Mouse (Mus musculus) heart, postnatal 0 days (tissue): Measurements from ENCODE around the gene Necab2. TPM values are rescaled to one million over a fixed set of nuclear protein-coding genes. Genes with fewer than 3 reads are reported as not detected.

Experiments
- ATAC-seq: fragments of 200-750 bp; cut with Nextera tagmentation; 2 replicates; pipeline ENCODE4 v1.8.0; 2017; ENCODE audit warnings: low read depth, moderate number of reproducible peaks, moderate library complexity; ENCODE audit not compliant: insufficient read depth
- DNase-seq: peaks from one replicate; pipeline ENCODE4 v3.0.0-alpha.2; 2016; ENCODE audit warnings: low spot score
- H3K27ac ChIP-seq: fragments of 300-500 bp; sonication (generic); 2 replicates; pipeline ENCODE4 v1.5.1; 2014; ENCODE audit warnings: low read depth, mild to moderate bottlenecking
- H3K27me3 ChIP-seq: fragments of 300-500 bp; sonication (generic); 2 replicates; pipeline ENCODE4 v1.6.1; 2014; ENCODE audit warnings: low read length, mixed read lengths; ENCODE audit not compliant: control insufficient read depth, insufficient read depth
- H3K36me3 ChIP-seq: fragments of 300-500 bp; sonication (generic); replicated peaks from 2 replicates; pipeline ENCODE4 v1.6.1; 2014; ENCODE audit warnings: low read length, mixed read lengths; ENCODE audit not compliant: control insufficient read depth, insufficient read depth
- H3K4me1 ChIP-seq: fragments of 300-500 bp; sonication (generic); 2 replicates; pipeline ENCODE4 v1.6.1; 2014; ENCODE audit warnings: antibody characterized with exemption; ENCODE audit not compliant: control insufficient read depth, insufficient read depth
- H3K4me2 ChIP-seq: fragments of 300-500 bp; sonication (generic); 2 replicates; pipeline ENCODE4 v1.6.1; 2014; ENCODE audit warnings: low read depth, mild to moderate bottlenecking, low read length, moderate library complexity
- H3K4me3 ChIP-seq: fragments of 300-500 bp; sonication (generic); 2 replicates; pipeline ENCODE4 v1.5.1; 2014; ENCODE audit warnings: low read depth, low read length
- H3K9ac ChIP-seq: fragments of 300-500 bp; sonication (generic); replicated peaks from 2 replicates; pipeline ENCODE4 v1.6.1; 2014; ENCODE audit warnings: low read depth, low read length, mixed read lengths
- H3K9me3 ChIP-seq: fragments of 300-500 bp; sonication (generic); replicated peaks from 2 replicates; pipeline ENCODE4 v1.6.1; 2016; ENCODE audit warnings: low read length; ENCODE audit not compliant: control insufficient read depth
- CTCF ChIP-seq: IDR thresholded peaks from 2 replicates; pipeline ENCODE4 v1.5.1; 2016; ENCODE audit warnings: antibody characterized with exemption, control low read depth, low read depth
- EP300 ChIP-seq: IDR thresholded peaks from 2 replicates; pipeline ENCODE4 v1.6.1; 2016; ENCODE audit warnings: antibody characterized with exemption, low read depth
- WGBS: fragments of 180-500 bp; shearing (Covaris S2); extraction: QIAGEN DNeasy Blood & Tissue Kit; methylation state at CpG from one replicate; pipeline ENCODE4 v1.1.7; 2014; 5-methylcytosine and 5-hydroxymethylcytosine counted together
- polyA plus RNA-seq: library from polyadenylated mRNA; unstranded; fragments of >200 nt; fragmentation: Nextera tagmentation; extraction: Ambion mirVana; gene quantifications from 2 replicates; pipeline ENCODE4 v1.2.1, GENCODE M21; 2015
- total RNA-seq: library from RNA; depleted of rRNA; stranded (reverse); fragments of >200 nt; gene quantifications from 2 replicates; pipeline ENCODE4 v1.2.3, GENCODE M21; 2014; ENCODE audit warnings: low replicate concordance; rRNA removed

The Necab2 gene
- total and polyA plus RNA-seq, 2 experiments from 2014 or later: not detected

DNA sequence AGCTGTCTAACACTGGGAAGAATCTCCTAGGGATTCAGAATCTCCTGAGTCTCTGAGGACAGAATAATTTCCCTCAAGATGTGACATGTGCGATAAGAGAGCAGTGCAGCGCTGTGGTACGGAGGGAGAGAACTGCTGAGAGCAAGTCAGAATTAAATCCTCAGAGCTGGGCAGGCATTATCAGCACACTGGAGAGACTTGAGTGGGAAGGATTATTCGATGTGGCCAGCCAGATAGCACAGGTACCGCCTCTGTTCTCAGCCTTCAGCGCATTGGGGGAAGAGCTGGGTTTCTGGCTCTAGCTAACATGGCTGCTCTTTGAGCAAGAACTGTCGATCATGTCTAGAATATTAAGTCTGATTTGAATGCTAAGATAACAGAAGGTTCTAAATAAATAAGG lies 65.2 kb downstream of the Necab2 start:
- no peak for ATAC-seq
- no peak overlapping the region for H3K4me3 ChIP-seq
- peaks cover 94% of the 10 kb centered on the region for H3K36me3 ChIP-seq
- H3K9ac ChIP-seq: no peak overlapping the region
- no peak overlapping the region for H3K4me2 ChIP-seq
- TF ChIP-seq CTCF (no peak), EP300 (no peak)
- H3K4me1 ChIP-seq: no peaks in the 10 kb centered on the region
- no peak for DNase-seq
- H3K27ac ChIP-seq: no peak overlapping the region
- H3K9me3 ChIP-seq: no peaks in the 10 kb centered on the region
- 71% methylated on average over 7 of the region's 7 CpGs for WGBS
- H3K27me3 ChIP-seq: no peaks in the 10 kb centered on the region

DNA sequence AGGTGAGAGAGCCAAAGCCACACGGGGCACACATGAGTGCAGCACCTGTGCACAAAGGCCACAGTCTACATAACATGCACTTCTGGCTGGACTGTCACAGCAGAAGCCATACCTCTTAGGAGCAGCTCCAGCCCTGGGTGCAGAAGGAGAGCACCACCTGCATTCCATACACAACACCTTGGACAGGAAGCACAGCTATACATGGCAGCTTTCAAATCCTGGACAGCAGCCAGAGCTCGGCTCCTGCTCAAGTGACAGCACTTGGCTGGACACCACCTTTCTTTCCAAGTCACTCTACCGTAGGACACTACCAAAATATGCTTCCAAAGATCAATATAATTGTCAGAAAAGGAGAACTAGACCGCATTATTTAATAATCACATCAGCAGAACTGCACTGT lies 66.9 kb downstream of the Necab2 start:
- 64% methylated on average over 4 of the region's 4 CpGs for WGBS
- ATAC-seq: no peak
- no peaks in the 10 kb centered on the region for H3K27me3 ChIP-seq
- H3K9ac ChIP-seq: no peak overlapping the region
- H3K4me2 ChIP-seq: no peak overlapping the region
- no peak overlapping the region for H3K27ac ChIP-seq
- no peaks in the 10 kb centered on the region for H3K9me3 ChIP-seq
- no peak for DNase-seq
- H3K36me3 ChIP-seq: peaks cover 97% of the 10 kb centered on the region
- no peak overlapping the region for H3K4me3 ChIP-seq
- H3K4me1 ChIP-seq: no peaks in the 10 kb centered on the region
- TF ChIP-seq EP300 (no peak), CTCF (no peak)

DNA sequence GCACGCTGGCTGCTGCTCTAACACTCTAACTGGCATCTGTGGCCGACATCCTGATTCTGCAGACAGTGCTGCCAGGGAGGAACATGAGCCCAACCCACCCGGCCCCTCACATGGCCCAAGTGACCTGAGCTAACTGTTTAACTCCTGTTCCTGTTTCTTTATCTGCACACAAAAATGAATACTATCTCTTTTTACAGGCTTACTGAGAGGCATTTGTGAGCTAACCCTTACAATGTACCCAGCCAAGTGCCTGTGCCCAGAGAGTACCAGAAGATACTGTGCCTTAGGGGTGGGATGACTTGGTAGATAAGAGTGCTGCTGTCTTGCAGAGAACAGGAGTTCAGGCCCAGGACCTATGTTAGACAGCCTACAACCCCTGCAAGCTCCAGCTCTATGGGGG lies 68.4 kb downstream of the Necab2 start:
- ATAC-seq (no peak), DNase-seq (no peak)
- Histone ChIP-seq H3K4me3 (no peak overlapping the region), H3K9me3 (no peaks in the 10 kb centered on the region), H3K4me2 (no peak overlapping the region), H3K4me1 (no peaks in the 10 kb centered on the region), H3K36me3 (peaks cover 97% of the 10 kb centered on the region), H3K27me3 (no peaks in the 10 kb centered on the region), H3K9ac (no peak overlapping the region), H3K27ac (no peak overlapping the region)
- no peak for TF ChIP-seq CTCF
- TF ChIP-seq EP300: no peak
- 81% methylated on average over 3 of the region's 3 CpGs for WGBS

DNA sequence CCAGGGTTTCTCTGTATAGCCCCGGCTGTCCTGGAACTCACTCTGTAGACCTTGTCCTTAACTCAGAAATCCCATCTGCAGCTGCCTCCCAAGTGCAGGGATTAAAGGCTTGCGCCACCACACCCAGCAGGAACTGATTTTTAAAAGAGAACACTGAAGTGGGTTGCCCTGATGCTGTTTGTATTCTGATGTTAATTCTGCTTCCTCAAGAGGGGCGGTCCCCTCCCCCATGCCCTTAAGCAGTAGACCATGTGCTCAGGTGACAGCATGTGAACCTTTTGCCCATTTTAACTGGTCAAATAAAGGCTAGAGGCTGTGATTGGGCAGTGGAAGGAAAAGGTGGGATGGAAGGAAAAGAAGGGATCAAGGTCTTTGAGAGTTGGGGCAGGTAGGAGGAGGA lies 69.2 kb downstream of the Necab2 start:
- Histone ChIP-seq H3K4me3 (no peak overlapping the region), H3K4me1 (no peaks in the 10 kb centered on the region), H3K27ac (no peak overlapping the region), H3K9me3 (no peaks in the 10 kb centered on the region), H3K9ac (no peak overlapping the region), H3K27me3 (no peaks in the 10 kb centered on the region), H3K36me3 (peaks cover 97% of the 10 kb centered on the region), H3K4me2 (no peak overlapping the region)
- TF ChIP-seq EP300 (no peak), CTCF (no peak)
- ATAC-seq (no peak), DNase-seq (no peak)
- 72% methylated on average over 3 of the region's 3 CpGs for WGBS

DNA sequence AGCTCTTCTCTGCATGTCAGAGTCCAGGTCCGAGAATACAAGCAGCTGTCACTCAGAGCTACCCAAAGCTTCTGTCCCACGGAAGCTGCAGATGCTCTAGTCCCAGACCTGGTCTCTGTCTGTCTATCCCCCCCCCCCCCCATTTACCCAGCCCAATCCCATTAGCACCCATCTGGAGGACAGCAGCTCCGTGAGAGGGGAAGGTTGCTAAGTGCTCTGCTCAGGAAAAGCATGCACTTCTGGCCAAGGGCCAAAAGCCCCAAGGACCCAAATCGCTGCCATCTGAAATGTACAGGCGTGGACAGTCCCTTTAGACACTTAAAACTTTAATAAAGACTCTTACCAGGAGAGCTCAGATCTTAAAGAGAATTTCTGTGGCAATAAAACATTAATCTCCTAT lies 70.2 kb downstream of the Necab2 start:
- TF ChIP-seq EP300 (no peak), CTCF (no peak)
- Histone ChIP-seq H3K9ac (no peak overlapping the region), H3K27ac (no peak overlapping the region), H3K36me3 (peaks cover 98% of the 10 kb centered on the region), H3K4me1 (no peaks in the 10 kb centered on the region), H3K27me3 (no peaks in the 10 kb centered on the region), H3K4me3 (no peak overlapping the region), H3K4me2 (no peak overlapping the region), H3K9me3 (no peaks in the 10 kb centered on the region)
- ATAC-seq (no peak), DNase-seq (no peak)
- WGBS: 58% methylated on average over 5 of the region's 5 CpGs

DNA sequence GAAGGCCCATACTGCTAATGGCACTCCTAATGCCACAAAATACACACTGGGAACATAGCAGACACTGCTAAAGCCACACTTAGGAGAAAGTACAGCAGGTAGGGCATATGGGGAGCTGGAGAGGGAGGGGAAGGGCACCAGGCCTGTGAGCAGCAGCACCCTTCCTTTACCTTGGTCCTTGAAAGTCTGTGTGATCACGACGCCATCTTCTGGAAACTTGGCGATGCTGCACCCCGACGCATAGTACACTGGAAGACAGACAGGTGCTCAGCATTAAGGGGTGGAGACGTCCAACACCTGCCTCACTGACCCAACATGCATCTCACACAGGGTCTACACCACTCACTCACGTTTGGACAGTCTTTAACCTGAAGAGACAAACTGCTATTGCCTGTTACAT lies 73.6 kb downstream of the Necab2 start:
- Histone ChIP-seq H3K4me3 (no peak overlapping the region), H3K36me3 (peaks cover 99% of the 10 kb centered on the region), H3K4me2 (no peak overlapping the region), H3K4me1 (no peaks in the 10 kb centered on the region), H3K9me3 (no peaks in the 10 kb centered on the region), H3K27me3 (no peaks in the 10 kb centered on the region), H3K27ac (no peak overlapping the region), H3K9ac (no peak overlapping the region)
- WGBS: 76% methylated on average over 7 of the region's 7 CpGs
- peak; percentile 30 for TF ChIP-seq CTCF
- TF ChIP-seq EP300: no peak
- ATAC-seq: no peak
- DNase-seq: no peak

Other genes starting within 250 kb of the Necab2 start
- gene Hsbp1, start 102.2 kb upstream of the Necab2 start, total RNA-seq: 131 and 134 TPM in 2 replicates
- 328 and 340 TPM in 2 replicates for gene Hsbp1, start 102.2 kb upstream of the Necab2 start, polyA plus RNA-seq
- gene Mlycd, start 51.8 kb upstream of the Necab2 start, total RNA-seq: 72.2 and 109 TPM in 2 replicates
- gene Mlycd, start 51.8 kb upstream of the Necab2 start, polyA plus RNA-seq: 75.1 and 77.5 TPM in 2 replicates
- gene Osgin1, start 12.6 kb upstream of the Necab2 start, total RNA-seq: not detected in 2 replicates
- gene Osgin1, start 12.6 kb upstream of the Necab2 start, polyA plus RNA-seq: 0.38 and 1.0 TPM in 2 replicates
- not detected in 2 replicates for gene Slc38a8, start 55.0 kb downstream of the Necab2 start, total RNA-seq
- not detected in 2 replicates for gene Slc38a8, start 55.0 kb downstream of the Necab2 start, polyA plus RNA-seq
- gene Mbtps1, start 112.0 kb downstream of the Necab2 start, total RNA-seq: 62.1 and 68.7 TPM in 2 replicates
- 36.9 and 37.1 TPM in 2 replicates for gene Mbtps1, start 112.0 kb downstream of the Necab2 start, polyA plus RNA-seq
- gene Hsdl1, start 128.5 kb downstream of the Necab2 start, total RNA-seq: 25.0 and 36.3 TPM in 2 replicates
- gene Hsdl1, start 128.5 kb downstream of the Necab2 start, polyA plus RNA-seq: 20.6 and 21.2 TPM in 2 replicates
- gene Dnaaf1, start 128.5 kb downstream of the Necab2 start, total RNA-seq: not detected in 2 replicates
- gene Dnaaf1, start 128.5 kb downstream of the Necab2 start, polyA plus RNA-seq: 0.07 and 0.41 TPM in 2 replicates
- 5.3 and 5.6 TPM in 2 replicates for gene Taf1c, start 158.5 kb downstream of the Necab2 start, total RNA-seq
- gene Taf1c, start 158.5 kb downstream of the Necab2 start, polyA plus RNA-seq: 3.4 and 3.7 TPM in 2 replicates
- not detected in 2 replicates for gene Adad2, start 166.0 kb downstream of the Necab2 start, total RNA-seq
- not detected in 2 replicates for gene Adad2, start 166.0 kb downstream of the Necab2 start, polyA plus RNA-seq
- not detected in 2 replicates for gene Kcng4, start 189.0 kb downstream of the Necab2 start, total RNA-seq
- 0.04 and 0.10 TPM in 2 replicates for gene Kcng4, start 189.0 kb downstream of the Necab2 start, polyA plus RNA-seq
- gene Wfdc1, start 219.6 kb downstream of the Necab2 start, total RNA-seq: 44.1 and 55.0 TPM in 2 replicates
- gene Wfdc1, start 219.6 kb downstream of the Necab2 start, polyA plus RNA-seq: 21.0 and 22.4 TPM in 2 replicates